Mouse (Mus musculus): ENCODE results near the gene Glb1l. TPM values are rescaled to one million over a fixed set of nuclear protein-coding genes. Genes with fewer than 3 reads are reported as not detected.

Glb1l gene
- total RNA-seq (2012; rRNA removed) (4.0 and 7.6 TPM in 2 replicates), polyA plus RNA-seq (2012; ENCODE audit: insufficient read depth in 1 of 2, insufficient read length in 2 of 2, low read depth in 1 of 2, low replicate concordance in 2 of 2, missing spikeins in 1 of 2) (10 to 100 TPM in 1 of 2 experiments, not detected in 1; 13.0 TPM)

DNA sequence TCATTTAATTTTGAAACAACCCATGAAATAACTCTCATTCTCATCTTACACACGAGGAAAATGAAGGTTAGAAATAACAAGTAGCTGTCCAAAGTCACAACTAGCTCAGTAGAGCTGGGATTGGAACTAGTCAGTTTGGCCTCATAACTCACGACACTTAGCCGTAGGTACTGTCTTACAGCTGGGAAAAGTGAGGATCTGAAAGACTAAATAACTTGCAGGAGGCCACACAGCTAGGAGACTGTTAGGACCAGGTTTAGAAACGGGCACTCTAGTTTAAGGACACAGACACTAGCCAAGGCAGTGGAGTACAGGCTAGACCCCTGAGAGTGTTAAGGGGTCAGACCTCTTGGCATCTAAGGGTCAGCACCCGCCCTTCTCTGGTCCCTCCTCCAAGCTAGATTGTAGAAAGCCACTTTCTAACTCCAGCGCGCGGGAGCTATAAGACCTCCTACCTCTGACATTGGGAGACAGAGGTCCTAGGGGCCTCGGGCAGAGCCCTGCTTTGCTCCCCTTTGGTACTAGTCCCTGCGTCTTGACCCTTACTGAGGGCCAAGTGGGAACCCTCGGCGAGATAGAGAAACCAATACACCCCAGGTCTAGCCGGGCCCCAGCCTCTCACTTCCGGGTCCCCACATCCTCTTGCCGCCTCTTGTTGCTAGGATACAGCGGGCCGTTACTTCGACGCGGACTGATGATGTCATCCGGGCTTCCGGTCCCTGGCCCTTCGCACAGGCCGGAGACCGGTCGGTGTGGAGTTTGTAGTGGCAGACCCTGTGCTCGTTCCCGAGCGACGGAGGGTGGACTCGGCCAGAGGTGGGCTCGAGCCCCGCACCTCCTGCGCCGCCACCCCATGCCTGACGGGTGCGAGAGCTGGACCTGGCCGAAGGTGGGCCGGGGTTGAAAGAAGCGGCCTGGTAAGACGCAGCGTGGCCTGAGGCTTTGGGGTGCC lies at the start of gene Glb1l, which contains the start of gene Stk16:
TSS of gene Glb1l (minus strand) at position 678 of the 952 bp plus-strand sequence.
TSS of gene Stk16 (plus strand) at position 703 of the 952 bp plus-strand sequence.
- Histone ChIP-seq H3K36me3 (ENCODE audit: control insufficient read depth in 1 of 2, insufficient read depth in 2 of 2, low read length in 2 of 2) (peaks cover 9 to 46% of the 10 kb centered on the region in 2 experiments; a peak in 3 of 4 replicates), H3K4me1 (ENCODE audit: control insufficient read depth in 1 of 2, insufficient read depth in 2 of 2, low read length in 2 of 2) (peaks cover 2 to 43% of the 10 kb centered on the region in 2 experiments; a peak in 3 of 4 replicates), H3K27me3 (ENCODE audit: control insufficient read depth in 1 of 2, insufficient read depth in 2 of 2, low read length in 2 of 2) (no peaks in the 10 kb centered on the region), H3K9ac (ENCODE audit: control insufficient read depth, low read depth, low read length, poor library complexity, severe bottlenecking) (peak within 1 kb of the TSS; percentile 96), H3K27ac (ENCODE audit: control insufficient read depth, low read depth, low read length) (peak within 1 kb of the TSS; percentile 84), H3K4me3 (ENCODE audit: control insufficient read depth in 1 of 2, insufficient read depth in 1 of 2, low read depth in 2 of 2, low read length in 2 of 2) (peak within 1 kb of the TSS; percentile 50 to 89), H3K79me2 (ENCODE audit: control insufficient read depth, insufficient read depth, low read length, poor library complexity) (peaks cover 52% of the 10 kb centered on the region), H3K9me3 (replicated peaks; ENCODE audit: insufficient read depth, low read length) (no peaks in the 10 kb centered on the region)
- peak; percentile 97 for DNase-seq (ENCODE audit: low read depth, low spot score)
- TF ChIP-seq ELF1 (IDR thresholded peaks at IDR 0.05; ENCODE audit: low read depth, low read length) (peak; percentile 99), RAD21 (IDR thresholded peaks at IDR 0.05; ENCODE audit: low read depth, low read length) (no peak), MAX (IDR thresholded peaks at IDR 0.05; ENCODE audit: low read length) (no peak), USF2 (IDR thresholded peaks at IDR 0.05; ENCODE audit: borderline replicate concordance in 1 of 2, insufficient read depth in 1 of 2, low read depth in 1 of 2, low read length in 2 of 2) (no peak), CHD2 (IDR thresholded peaks at IDR 0.05; ENCODE audit: low read length) (no peak), ZC3H11A (IDR thresholded peaks at IDR 0.05; ENCODE audit: low read depth, low read length) (no peak), TBP (IDR thresholded peaks at IDR 0.05; ENCODE audit: low read depth, low read length) (no peak), USF1 (IDR thresholded peaks at IDR 0.05; ENCODE audit: low read depth, low read length) (no peak), NELFE (IDR thresholded peaks at IDR 0.05; ENCODE audit: low read depth, low read length) (peak; percentile 78), RCOR1 (IDR thresholded peaks at IDR 0.05; ENCODE audit: low read depth, low read length) (no peak), E2F4 (IDR thresholded peaks at IDR 0.05; ENCODE audit: borderline replicate concordance, low read depth, low read length) (no peak), GABPA (IDR thresholded peaks at IDR 0.05; ENCODE audit: low read depth, low read length) (no peak), TAL1 (IDR thresholded peaks at IDR 0.05; ENCODE audit: low read length) (no peak), HCFC1 (IDR thresholded peaks at IDR 0.05; ENCODE audit: low read depth, low read length) (peak; percentile 95), MEF2A (IDR thresholded peaks at IDR 0.05; ENCODE audit: extremely low read depth, insufficient replicate concordance, low read depth, low read length, poor library complexity, severe bottlenecking) (no peak), CTCF (IDR thresholded peaks at IDR 0.05 in 2 of 3, conservative IDR thresholded peaks at IDR 0.05 in 1 of 3; ENCODE audit: control insufficient read depth in 1 of 3, insufficient read depth in 1 of 3, low read depth in 2 of 3, low read length in 3 of 3, poor library complexity in 1 of 3, severe bottlenecking in 1 of 3) (no peak), MAZ (IDR thresholded peaks at IDR 0.05; ENCODE audit: low read depth, low read length) (peak; percentile 64; the same call in 1 of the 2 replicates), POLR2AphosphoS5 (IDR thresholded peaks at IDR 0.05; ENCODE audit: borderline replicate concordance, low read depth, low read length) (no peak), EP300 (IDR thresholded peaks at IDR 0.05; ENCODE audit: low read depth in 1 of 2, low read length in 2 of 2) (peak in 1 of 2 experiments; percentile 51; a peak in 2 of 4 replicates), JUND (IDR thresholded peaks at IDR 0.05; ENCODE audit: low read depth, low read length) (no peak), SMC3 (IDR thresholded peaks at IDR 0.05; ENCODE audit: low read depth, low read length) (no peak), UBTF (IDR thresholded peaks at IDR 0.05; ENCODE audit: borderline replicate concordance, insufficient read depth, low read depth, low read length) (peak; percentile 51; the same call in 1 of the 2 replicates), MYB (IDR thresholded peaks at IDR 0.05; ENCODE audit: low read depth, low read length) (peak; percentile 90), ZMIZ1 (IDR thresholded peaks at IDR 0.05; ENCODE audit: low read depth, low read length) (peak; percentile 36; the same call in 1 of the 2 replicates), MAFK (IDR thresholded peaks at IDR 0.05; ENCODE audit: borderline replicate concordance, low read depth, low read length) (no peak), GATA1 (IDR thresholded peaks at IDR 0.05; ENCODE audit: low read depth, low read length) (no peak), POLR2AphosphoS2 (IDR thresholded peaks at IDR 0.05; ENCODE audit: low read length) (peak; percentile 47; the same call in 1 of the 2 replicates), MXI1 (IDR thresholded peaks at IDR 0.05; ENCODE audit: low read depth, low read length) (peak; percentile 92), ETS1 (IDR thresholded peaks at IDR 0.05; ENCODE audit: low read depth, low read length) (peak; percentile 60; the same call in 1 of the 2 replicates), MYC (IDR thresholded peaks at IDR 0.05; ENCODE audit: low read depth, low read length) (peak; percentile 39; the same call in 1 of the 2 replicates), CHD1 (IDR thresholded peaks at IDR 0.05; ENCODE audit: low read depth, low read length) (no peak), ZKSCAN1 (IDR thresholded peaks at IDR 0.05; ENCODE audit: low read depth, low read length) (no peak), ZNF384 (IDR thresholded peaks at IDR 0.05; ENCODE audit: low read depth, low read length) (no peak), NRF1 (IDR thresholded peaks at IDR 0.05; ENCODE audit: insufficient read depth, low read depth, low read length, poor library complexity, severe bottlenecking) (no peak)
